Mouse (Mus musculus): ENCODE measurements around the gene Tpte. TPM values are rescaled to one million over a fixed set of nuclear protein-coding genes. Genes with fewer than 3 reads are reported as not detected.

Tpte gene
- polyA plus RNA-seq (2017; shearing (Covaris generic)) = not detected

GRCm38 (mm10) chr8:22282999-22283491 is at the start of gene Tpte:
TSS of gene Tpte (plus strand) at chr8:22283441.

DNA sequence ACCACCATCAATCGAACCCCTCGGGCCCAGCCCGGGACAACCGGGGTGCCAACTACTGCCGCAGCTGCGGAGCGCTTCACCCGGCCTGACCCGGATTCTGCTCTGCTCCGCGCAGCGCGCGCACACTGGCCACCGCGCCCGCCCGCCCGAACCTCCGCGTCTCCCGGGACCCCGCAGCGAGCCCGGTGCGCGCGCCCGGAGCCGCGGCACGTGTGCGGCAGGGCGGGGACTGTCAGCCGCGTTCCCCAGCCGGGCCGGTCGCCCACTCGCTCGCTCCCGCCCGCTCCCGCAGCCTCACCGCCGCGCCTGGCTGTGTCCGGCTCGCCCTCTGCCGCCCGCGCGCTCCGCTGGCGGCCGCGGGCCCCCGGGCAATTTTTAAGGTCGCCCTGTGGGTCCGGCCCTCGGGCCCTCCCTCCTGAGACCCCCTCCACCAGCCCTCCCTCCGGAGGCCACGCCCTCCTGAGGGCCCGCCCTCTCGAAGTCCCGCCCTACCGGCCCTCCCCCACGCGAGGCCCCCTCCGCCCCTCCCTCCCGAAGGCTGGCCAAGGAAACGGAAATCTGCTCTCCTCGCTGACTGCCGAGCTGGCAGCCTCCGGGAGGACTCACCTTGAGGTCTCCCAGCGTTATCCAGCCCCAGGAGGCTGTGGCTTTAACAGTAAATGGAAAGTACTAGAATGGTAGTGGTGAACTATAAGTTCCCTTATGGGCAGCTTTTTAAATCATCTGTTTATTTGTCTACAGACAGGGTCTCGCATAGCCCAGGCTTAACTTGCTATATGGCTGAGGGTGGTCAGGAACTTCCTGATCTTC is 115.1 kb downstream of the Tpte start, which contains the start of gene Slc25a15:
TSS of gene Slc25a15 (minus strand) at position 456 of the 810 bp plus-strand sequence.

DNA sequence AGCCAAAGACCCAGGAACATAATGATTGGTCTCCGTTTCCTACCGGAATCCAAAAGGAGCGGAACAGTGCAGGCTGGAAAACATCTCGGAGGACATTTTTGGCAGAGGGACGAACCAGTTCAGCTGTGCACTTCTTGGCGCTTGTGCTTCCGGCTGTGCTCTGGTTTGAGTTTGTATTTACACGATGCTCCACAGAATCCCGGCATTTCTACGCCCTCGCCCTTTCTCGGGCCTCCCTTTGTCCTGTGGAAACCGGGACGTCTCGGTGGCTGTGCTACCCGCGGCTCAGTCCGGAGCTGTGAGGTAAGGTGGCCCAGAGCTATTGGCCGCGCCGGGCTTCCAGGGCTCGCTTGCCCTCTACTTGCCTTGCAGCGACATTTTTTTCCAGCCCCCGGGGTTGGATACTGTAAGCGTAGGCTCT is 128.1 kb downstream of the Tpte start, which contains the start of gene Mrps31:
TSS of gene Mrps31 (plus strand) at position 80 of the 421 bp plus-strand sequence.

Other genes starting within 250 kb of the Tpte start
- under 1 TPM; 0.04 to 0.10 TPM for gene Atp7b, start 223.1 kb upstream of the Tpte start, polyA plus RNA-seq (2017; shearing (Covaris generic))
- 1 to 10 TPM; 7.6 to 9.9 TPM for gene Alg11, start 222.7 kb upstream of the Tpte start, polyA plus RNA-seq (2017; shearing (Covaris generic))
- gene Nek5, start 158.4 kb upstream of the Tpte start, polyA plus RNA-seq (2017; shearing (Covaris generic)) = under 1 TPM; 0.15 to 0.17 TPM
- 1 to 10 TPM; 3.7 to 5.2 TPM for gene Nek3, start 117.0 kb upstream of the Tpte start, polyA plus RNA-seq (2017; shearing (Covaris generic))
- 1 to 10 TPM; 7.1 to 8.5 TPM for gene Ckap2, start 97.6 kb upstream of the Tpte start, polyA plus RNA-seq (2017; shearing (Covaris generic))
- 10 to 100 TPM; 38.3 to 46.4 TPM for gene Vps36, start 90.6 kb upstream of the Tpte start, polyA plus RNA-seq (2017; shearing (Covaris generic))
- gene Thsd1, start 56.1 kb upstream of the Tpte start, polyA plus RNA-seq (2017; shearing (Covaris generic)) = under 1 TPM; 0.26 to 0.44 TPM
- gene Slc25a15, start 115.2 kb downstream of the Tpte start, polyA plus RNA-seq (2017; shearing (Covaris generic)) = 1 to 10 TPM; 5.2 to 6.5 TPM
- 10 to 100 TPM; 27.2 to 28.5 TPM for gene Mrps31, start 127.9 kb downstream of the Tpte start, polyA plus RNA-seq (2017; shearing (Covaris generic))